Mouse (Mus musculus) C2C12 (cell line): ENCODE results near the gene Nrap.

Experiments
- CTCF ChIP-seq: IDR thresholded peaks from one replicate; pipeline ENCODE4 v1.5.1; 2011; ENCODE audit not compliant: control insufficient read depth, insufficient read depth, insufficient read length
- MAX ChIP-seq: IDR thresholded peaks from one replicate; pipeline ENCODE4 v1.6.1; 2011; ENCODE audit warnings: mild to moderate bottlenecking, control low read depth

DNA sequence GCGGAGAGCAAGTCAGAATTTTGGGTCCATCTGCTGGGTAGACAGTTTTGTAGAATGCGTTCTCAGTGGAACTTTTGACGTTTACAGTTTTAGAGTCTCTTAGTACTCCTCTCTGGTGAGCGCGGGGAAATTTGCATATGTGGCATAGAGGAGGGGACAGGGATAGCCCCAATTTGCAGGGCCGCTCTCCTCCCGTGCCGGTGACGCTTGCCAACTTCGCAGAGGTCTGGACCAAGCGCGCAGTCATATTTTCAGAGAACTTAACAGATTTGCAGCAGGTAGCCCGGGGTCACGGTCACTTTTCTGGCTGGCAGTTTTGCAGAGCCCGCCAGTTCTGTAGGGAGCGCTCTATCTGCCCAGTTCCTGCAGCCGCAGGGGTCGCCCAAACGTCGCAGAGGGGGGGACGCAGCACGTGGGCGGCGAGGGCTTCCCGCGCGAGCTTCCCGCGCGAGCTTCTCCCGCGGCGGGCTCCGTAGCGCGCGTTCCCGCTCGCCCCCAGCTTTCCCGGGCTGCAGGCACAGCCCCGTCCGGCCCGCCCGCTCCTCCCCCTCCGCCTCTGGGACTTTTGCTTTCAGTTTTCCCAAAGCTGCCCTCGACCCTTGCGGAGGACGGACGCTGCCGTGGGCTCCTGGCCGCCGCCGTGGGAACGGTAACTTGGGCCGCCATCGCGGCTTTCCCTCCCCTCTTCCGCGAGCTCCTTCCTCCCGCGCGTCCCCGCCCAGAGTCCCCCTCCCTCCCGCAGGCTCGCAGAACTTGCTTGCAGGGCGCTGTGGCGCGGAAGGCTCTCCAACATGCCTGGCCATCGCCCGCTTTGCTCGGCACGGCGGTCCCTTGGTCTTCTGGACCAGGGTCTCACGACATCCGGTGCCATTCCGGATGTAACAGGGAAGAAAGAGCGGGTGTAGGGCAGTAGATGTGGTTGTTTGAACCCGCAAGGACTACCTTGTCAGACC, 7.1 kb upstream of the Nrap start, which contains the start of gene Casp7:
- TF ChIP-seq CTCF = no peak
- peak; percentile 88 for TF ChIP-seq MAX
